Mouse (Mus musculus) olfactory bulb, adult 2 months (tissue): ENCODE measurements around the gene Asz1.

Experiments
- CTCF ChIP-seq: fragments of 200-500 bp; IDR thresholded peaks from 2 replicates; pipeline ENCODE4 v1.5.1; 2012; ENCODE audit warnings: low read depth, mild to moderate bottlenecking, low read length, moderate library complexity; ENCODE audit not compliant: insufficient read depth
- POLR2A ChIP-seq: fragments of 200-500 bp; IDR thresholded peaks from 2 replicates; pipeline ENCODE4 v1.6.1; 2012; ENCODE audit warnings: mild to moderate bottlenecking, low read depth, low read length, moderate library complexity; ENCODE audit not compliant: insufficient read depth

GRCm38 (mm10) chr6:18135246-18135645 is 26.4 kb upstream of the Asz1 start:
- TF ChIP-seq POLR2A = no peak
- TF ChIP-seq CTCF = no peak
